Mouse (Mus musculus) liver, adult 2 months (tissue): ENCODE data around the gene Ackr2.

Experiments
- CTCF ChIP-seq: fragments of 200-500 bp; IDR thresholded peaks from 2 replicates; pipeline ENCODE4 v1.5.1; 2011; ENCODE audit warnings: low read depth, low read length, control low read depth
- POLR2A ChIP-seq: fragments of 200-500 bp; IDR thresholded peaks from 2 replicates; pipeline ENCODE4 v1.6.1; 2011; ENCODE audit warnings: low read length, control low read depth; ENCODE audit not compliant: insufficient read depth; ENCODE audit errors: extremely low read depth

GRCm38 (mm10) chr9:121914226-121914757 lies 16.1 kb downstream of the Ackr2 start:
- TF ChIP-seq CTCF = no peak
- TF ChIP-seq POLR2A = no peak
